Mouse (Mus musculus) cerebellum, postnatal 14 days (tissue): ENCODE measurements around the gene Prr5.
"Not testable (repeated sequence)": the region's sequence is repeated elsewhere in the genome, so short reads cannot be mapped to it uniquely, and the experiment has no call there.

Source experiments
- DNase-seq, 2 experiments: peaks; one replicate each; pipeline ENCODE4 v3.0.0; 2021; ENCODE audit warnings: mixed read lengths in 2 of 2

The Prr5 gene

GRCm38 (mm10) chr15:84714730-84715129, 45.3 kb downstream of the Prr5 start:
- peak in 1 of 2 experiments; percentile 42 for DNase-seq

GRCm38 (mm10) chr15:84715132-84715531, 45.7 kb downstream of the Prr5 start:
- no peak for DNase-seq

GRCm38 (mm10) chr15:84717570-84718270, 48.3 kb downstream of the Prr5 start:
- DNase-seq = not testable (repeated sequence)

- no peak for DNase-seq
Measured at GRCm38 (mm10) chr15:84718785-84719184, 49.4 kb downstream of the Prr5 start.

GRCm38 (mm10) chr15:84719791-84720190, 50.4 kb downstream of the Prr5 start, which contains the start of gene Arhgap8:
Arhgap8 (plus strand) TSS chr15:84720052.
- DNase-seq = no peak

GRCm38 (mm10) chr15:84720291-84721204, 51.1 kb downstream of the Prr5 start:
- no peak for DNase-seq

- not testable (repeated sequence) for DNase-seq
Measured at GRCm38 (mm10) chr15:84723656-84724055, 54.2 kb downstream of the Prr5 start.

- DNase-seq = no peak
Measured at GRCm38 (mm10) chr15:84724199-84724598, 54.8 kb downstream of the Prr5 start.

GRCm38 (mm10) chr15:84729685-84730084, 60.3 kb downstream of the Prr5 start:
- DNase-seq = peak; percentile 73 to 77

GRCm38 (mm10) chr15:84730893-84731292, 61.5 kb downstream of the Prr5 start:
- peak in 1 of 2 experiments; percentile 25 for DNase-seq

- no peak for DNase-seq
Measured at GRCm38 (mm10) chr15:84731676-84732424, 62.4 kb downstream of the Prr5 start.

- DNase-seq = no peak
Measured at GRCm38 (mm10) chr15:84732425-84732749, 63.0 kb downstream of the Prr5 start.

GRCm38 (mm10) chr15:84736346-84736993, 67.0 kb downstream of the Prr5 start:
- DNase-seq = no peak

GRCm38 (mm10) chr15:84736994-84737346, 67.5 kb downstream of the Prr5 start:
- DNase-seq = no peak

GRCm38 (mm10) chr15:84738246-84738645, 68.8 kb downstream of the Prr5 start:
- DNase-seq = no peak

GRCm38 (mm10) chr15:84741573-84741972, 72.2 kb downstream of the Prr5 start:
- no peak for DNase-seq

- DNase-seq = no peak
Measured at GRCm38 (mm10) chr15:84743347-84743746, 73.9 kb downstream of the Prr5 start.

GRCm38 (mm10) chr15:84744308-84744707, 74.9 kb downstream of the Prr5 start:
- DNase-seq = no peak

- DNase-seq = no peak
Measured at GRCm38 (mm10) chr15:84745831-84746230, 76.4 kb downstream of the Prr5 start.
